Mouse (Mus musculus) neutrophil, adult 5-6 weeks (primary cell): Measurements from ENCODE around the gene Bcl2l13. TPM values are rescaled to one million over a fixed set of nuclear protein-coding genes. Genes with fewer than 3 reads are reported as not detected.
"Not testable (repeated sequence)": the region's sequence is repeated elsewhere in the genome, so short reads cannot be mapped to it uniquely, and the experiment has no call there.

Experiments
- ATAC-seq: fragments of 151-379, 151-347 bp; 2 replicates; pipeline ENCODE4 v1.8.0; 2017; ENCODE audit warnings: mild to moderate bottlenecking, moderate TSS enrichment; ENCODE audit not compliant: insufficient number of reproducible peaks, poor library complexity, low FRiP score, severe bottlenecking; ENCODE audit errors: extremely low read depth
- total RNA-seq: library from RNA; stranded (forward); fragments of 200-1000 nt; gene quantifications from 2 replicates; pipeline ENCODE4 v1.2.3, GENCODE M21; 2017

Bcl2l13 gene
- total RNA-seq: 10.6 and 12.9 TPM in 2 replicates

DNA sequence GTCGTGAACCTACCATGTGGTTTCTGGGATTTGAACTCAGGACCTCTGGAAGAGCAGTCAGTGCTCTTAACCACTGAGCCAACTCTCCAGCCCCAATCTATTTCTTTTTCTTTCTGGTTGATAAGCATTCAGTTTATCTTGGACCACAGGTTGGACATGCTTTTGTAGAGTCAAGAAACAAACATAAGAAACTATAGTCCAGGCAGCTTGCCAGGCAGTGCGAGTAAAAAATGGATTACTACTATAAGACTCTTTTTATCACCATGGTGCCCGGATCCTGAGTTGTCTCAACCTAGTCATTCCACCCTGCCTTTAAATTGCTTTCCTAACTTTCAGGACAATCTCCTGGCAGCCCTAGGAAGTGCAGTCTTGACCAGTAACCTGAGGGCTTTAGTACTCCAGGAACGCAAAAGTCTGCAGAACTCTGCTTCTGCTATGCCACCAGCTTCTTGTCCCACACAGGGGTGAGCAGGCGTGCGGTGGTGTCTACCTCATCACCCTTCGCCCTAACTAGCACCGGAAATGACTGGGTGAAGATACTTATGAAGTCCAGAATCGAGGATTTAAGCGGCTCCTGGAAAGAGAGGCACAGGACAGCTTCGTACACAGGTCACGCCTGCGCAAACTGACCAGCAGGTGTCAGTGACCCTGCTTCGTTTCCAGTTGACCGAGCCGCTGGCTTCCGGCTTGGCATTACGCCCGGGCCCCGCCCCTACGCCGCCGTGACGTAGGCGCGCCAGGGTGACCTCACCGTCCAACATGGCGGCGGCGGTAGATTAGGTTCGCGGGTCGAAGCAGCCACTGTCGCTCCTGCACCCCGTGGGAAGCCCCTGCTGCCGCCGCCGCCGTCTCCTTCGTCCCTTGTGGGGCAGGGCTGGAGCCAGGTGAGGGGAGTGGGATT lies at the start of gene Bcl2l13:
Bcl2l13 (plus strand) TSS at position 739 of the 901 bp plus-strand sequence.
- ATAC-seq: peak; percentile 96

DNA sequence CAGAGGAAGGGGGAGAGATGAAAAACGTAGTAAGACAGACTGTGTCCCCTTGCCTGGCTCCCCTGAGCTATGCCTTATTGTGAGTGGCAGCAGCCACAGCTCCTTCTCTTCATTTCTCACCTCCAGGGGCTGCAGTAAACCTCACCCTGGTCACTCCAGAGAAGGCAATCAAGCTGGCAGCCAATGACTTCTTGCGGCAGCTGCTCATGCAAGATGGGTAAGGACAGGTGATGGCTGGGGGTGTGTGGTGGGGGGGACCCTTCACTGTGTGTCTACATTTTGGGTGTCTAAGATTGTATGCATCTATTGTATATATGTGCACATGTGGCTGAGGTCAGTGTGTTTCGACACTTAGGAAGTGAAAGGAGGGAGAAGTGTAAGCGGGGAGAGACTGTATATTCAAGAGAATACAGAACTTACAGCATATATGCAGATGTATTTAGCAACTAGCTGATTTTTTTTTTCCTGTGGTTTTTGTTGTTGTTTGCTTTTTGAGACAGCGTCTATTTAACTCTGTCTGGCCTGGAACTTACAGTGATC lies 47.9 kb upstream of the Bcl2l13 start:
- no peak for ATAC-seq

GRCm38 (mm10) chr6:120788904-120789303 lies 47.1 kb upstream of the Bcl2l13 start:
- ATAC-seq: no peak

GRCm38 (mm10) chr6:120790153-120790552 lies 45.9 kb upstream of the Bcl2l13 start:
- no peak for ATAC-seq

DNA sequence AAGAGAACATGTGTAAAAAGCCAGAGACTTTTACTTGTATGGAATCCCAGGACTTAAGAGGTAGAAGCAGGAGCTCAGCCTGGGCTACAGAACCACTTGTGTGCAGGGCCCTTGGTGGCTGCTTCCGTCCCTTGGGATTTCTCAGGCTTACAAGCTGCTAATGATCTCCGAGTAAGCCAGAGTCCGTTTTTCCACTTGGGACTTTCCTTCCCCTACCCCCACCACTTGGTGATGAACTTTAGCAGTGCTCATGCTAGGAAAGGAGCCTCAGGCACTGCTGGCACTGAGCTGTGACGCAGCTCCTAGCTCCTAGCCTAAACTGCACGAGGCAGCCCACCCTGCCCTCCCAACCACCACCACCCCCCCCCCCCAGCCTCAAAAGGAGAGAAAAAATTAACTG lies 45.3 kb upstream of the Bcl2l13 start:
- no peak for ATAC-seq

GRCm38 (mm10) chr6:120792947-120793346 lies 43.1 kb upstream of the Bcl2l13 start:
- ATAC-seq: no peak

DNA sequence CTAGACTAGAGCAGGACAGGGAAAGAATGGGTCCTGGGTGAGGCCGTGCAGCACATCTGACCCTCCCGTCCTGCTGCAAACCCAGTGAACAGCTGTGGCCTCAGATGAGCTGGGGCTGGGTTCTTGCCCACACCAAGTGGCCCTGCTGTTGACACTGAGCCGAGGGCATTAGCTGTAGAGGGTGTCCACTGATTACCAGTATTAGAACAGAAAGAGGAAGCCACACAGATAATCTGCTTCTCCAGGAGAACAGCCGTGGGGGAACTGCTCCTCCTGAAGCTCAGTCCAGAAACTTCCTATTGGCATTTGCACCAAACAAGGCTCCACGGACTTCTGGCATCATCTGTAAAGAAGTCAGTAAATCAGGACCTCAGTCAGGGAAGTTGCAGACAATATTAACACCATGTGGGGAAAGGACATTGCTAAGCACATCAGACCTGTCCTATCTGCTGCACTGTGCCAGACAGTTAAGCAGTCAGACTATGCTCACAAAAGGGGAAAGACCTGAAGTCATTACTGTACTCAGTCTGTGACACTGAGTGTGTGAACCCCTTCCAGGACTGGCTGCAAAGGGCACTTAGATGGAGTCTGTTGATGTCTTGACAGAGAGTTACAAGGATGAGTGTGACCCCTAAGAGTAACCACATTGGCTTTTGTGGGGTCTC lies 40.5 kb upstream of the Bcl2l13 start:
- ATAC-seq: no peak

GRCm38 (mm10) chr6:120796111-120796510 lies 39.9 kb upstream of the Bcl2l13 start:
- no peak for ATAC-seq

DNA sequence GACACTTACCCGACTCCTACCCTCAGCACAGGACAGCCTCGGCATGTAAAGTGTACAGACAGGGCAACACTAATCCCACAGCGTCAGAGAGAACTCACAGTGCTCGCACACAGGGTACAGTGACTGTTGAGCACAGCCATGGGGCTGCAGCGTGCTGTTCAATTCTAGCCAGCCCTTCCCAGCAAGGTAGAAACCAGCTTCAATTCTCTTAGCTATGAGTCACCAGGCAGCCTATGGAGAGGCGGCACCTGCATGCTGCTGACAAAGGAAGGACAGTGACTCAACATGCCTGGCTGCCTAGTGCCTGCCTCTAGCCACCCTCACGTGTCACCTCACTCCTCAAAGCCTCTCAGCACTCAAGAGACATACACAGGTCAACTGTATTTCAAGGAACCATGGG lies 38.0 kb upstream of the Bcl2l13 start:
- no peak for ATAC-seq

GRCm38 (mm10) chr6:120798905-120799304 lies 37.1 kb upstream of the Bcl2l13 start:
- no peak for ATAC-seq

DNA sequence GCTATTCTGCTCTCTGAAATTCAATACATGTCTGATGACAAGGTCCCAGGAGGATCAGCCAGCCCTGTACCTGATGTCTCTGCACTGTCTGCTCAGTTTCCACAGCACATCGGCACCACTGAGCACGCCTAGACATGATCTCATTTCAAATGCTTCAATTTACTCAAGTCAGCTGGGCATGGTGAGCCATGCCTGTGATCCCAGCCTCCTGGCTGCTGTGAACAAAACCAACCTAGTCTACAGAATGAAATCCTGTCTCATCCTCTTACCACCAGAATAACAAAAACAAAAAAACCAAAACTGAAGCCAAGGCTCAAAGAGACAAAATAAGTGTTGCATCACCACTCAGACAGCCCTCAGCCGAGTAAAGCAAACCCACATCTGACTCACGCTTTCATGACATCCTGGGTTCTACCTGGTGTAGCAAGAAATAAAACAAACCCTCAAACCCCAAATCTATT lies 36.4 kb upstream of the Bcl2l13 start:
- no peak for ATAC-seq

DNA sequence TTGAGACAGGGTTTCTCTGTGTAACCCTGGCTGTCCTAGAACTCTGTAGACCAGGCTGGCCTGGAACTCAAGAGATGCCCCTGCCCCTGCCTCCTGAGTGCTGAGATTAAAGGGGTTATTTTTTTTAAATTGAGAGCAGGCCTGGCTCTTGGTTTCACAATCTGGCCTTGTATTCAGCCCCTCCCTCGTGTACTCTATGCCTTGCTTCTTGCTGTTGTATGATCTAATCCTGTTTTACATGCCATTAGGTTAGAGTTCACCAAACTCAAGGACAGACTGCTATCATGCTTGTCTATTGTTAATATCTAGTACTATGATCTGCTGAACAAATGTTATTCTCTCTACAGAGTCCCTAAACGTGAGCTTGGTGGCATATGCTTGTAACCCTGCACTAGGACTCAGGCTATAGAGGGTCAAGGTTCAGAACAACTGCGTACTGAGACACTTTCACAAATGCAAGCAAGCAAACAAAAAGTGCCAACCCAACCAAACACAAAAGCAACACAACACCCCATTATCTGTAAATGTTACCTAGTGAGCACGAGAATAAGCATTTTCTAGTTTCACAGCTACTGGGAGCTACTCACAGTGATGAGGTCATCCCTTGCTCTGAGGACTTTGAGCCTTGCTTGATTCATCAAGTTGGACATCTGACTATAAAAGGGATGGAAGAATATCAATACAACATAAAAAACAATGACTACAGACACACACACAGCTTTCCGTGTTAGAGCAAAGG lies 28.8 kb upstream of the Bcl2l13 start:
- no peak for ATAC-seq

- ATAC-seq: no peak
These were observed 28.3 kb upstream of the Bcl2l13 start for GRCm38 (mm10) chr6:120807738-120808081.

DNA sequence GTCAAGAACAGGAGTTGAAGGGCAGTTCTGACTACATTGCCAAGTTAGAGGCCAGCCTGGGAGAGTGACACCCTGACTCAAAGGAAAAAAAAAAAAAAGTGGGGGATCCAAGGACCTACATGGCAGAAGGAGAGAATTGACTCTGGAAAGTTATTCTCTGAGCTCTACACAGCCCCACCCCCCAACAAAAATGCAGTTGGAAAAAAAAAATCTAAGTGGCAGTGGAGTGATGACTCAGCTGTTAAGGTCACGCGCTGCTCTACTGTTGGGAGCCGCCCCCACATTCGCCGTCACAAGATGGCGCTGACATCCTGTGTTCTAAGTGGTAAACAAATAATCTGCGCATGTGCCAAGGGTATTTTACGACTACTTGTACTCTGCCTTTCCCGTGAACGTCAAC lies 24.0 kb upstream of the Bcl2l13 start:
- not testable (repeated sequence) for ATAC-seq

DNA sequence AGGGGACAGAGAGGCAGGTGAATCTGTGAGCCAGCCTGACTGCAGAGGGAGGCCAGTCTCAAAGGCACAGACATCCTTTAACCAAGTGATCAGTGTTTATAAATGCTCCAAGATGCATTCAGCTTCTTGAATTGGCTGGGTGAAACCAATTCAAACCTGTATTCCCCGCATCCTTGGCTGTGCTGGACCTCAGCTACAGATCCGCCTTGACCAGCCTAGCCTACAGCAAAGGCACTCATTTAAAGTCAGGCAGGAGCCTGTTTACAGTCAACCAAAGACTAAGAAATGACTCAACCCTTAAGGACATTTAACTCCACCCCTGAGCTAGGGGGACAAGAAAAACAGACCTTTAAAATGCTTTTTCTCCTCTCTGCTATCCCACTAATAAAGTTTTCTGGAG lies 16.7 kb upstream of the Bcl2l13 start:
- ATAC-seq: no peak

- ATAC-seq: no peak
These were observed 15.9 kb upstream of the Bcl2l13 start for GRCm38 (mm10) chr6:120820144-120820543.

DNA sequence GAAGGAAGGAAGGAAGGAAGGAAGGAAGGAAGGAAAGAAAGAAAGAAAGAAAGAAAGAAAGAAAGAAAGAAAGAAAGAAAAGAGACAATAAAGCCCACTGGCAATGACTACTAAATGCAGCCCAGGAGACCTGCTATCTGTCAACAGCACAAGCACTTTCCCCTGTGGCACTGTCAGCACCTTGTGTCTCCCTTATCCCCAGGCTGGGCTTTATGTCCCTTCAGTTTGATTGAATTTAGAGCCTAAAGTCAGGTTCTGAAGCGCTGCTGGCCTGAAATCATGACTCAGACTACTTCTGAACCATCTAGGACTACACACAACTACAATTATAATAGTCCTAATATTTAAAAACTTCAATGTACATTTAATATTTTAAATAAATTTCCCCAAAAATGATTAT lies 15.1 kb upstream of the Bcl2l13 start:
- no peak for ATAC-seq

DNA sequence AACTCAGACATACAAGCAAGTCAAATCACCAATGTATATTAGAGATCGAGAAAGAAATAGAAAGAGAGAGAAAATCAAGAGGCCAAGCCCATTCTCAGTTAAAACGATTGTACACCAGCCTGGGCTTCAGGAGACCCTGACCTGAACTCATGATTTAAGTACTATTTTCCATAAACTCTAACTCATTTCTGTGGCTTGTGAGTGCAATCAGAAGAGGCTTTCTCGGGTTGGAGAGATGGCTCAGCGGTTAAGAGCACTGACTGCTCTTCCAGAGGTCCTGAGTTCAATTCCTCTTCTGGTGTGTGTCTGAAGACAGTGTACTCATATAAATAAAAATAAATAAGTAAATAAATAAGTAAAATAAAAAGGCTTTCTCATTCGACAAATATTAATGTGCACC lies 14.3 kb upstream of the Bcl2l13 start:
- ATAC-seq: no peak

DNA sequence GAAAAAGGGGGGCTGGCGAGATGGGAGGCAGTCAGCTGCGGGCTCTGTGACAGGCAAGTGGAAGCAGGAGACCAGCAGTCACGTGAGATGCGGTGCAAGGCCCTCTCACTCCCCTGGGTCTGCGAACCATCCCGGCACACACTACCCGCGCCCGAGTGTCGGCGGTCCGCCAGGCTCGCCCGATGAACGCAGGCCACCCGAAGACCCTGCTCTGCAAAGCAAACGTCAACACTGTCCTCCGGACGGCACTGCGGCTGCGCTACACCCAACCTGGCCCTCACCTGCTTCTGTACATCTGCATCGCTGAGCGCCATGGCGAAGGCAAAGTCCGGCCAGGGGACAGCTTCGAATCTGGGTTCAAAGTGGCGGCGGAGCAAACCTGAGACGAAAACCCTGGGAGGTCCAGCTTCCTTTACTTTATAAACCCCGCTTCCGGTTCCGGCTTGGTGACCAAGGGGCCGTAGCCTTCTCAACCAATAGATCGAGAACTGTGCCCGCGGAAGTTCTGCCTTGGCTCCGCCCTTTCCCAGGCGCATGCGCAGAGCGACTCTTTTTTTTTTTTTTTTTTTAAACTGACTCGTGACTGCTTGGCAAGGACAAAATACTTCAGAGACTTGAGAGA lies 13.6 kb upstream of the Bcl2l13 start, which contains the start of gene Atp6v1e1:
Atp6v1e1 (minus strand) TSS at position 487 of the 622 bp plus-strand sequence.
- ATAC-seq: peak; percentile 99
